Mouse (Mus musculus) NIH3T3 (cell line): ENCODE results near the gene Ddx47.

Experiments used
- DNase-seq: peaks from one replicate; pipeline ENCODE4 v3.0.0-alpha.2; 2012; ENCODE audit warnings: low read depth

The Ddx47 gene

GRCm38 (mm10) chr6:135011048-135011733 lies at the start of gene Ddx47:
Ddx47 (plus strand) TSS chr6:135011612.
- DNase-seq, result peak; percentile 98

GRCm38 (mm10) chr6:134961858-134962517 lies 49.4 kb upstream of the Ddx47 start:
- no peak for DNase-seq

GRCm38 (mm10) chr6:134962518-134962893 lies 48.9 kb upstream of the Ddx47 start:
- no peak for DNase-seq

GRCm38 (mm10) chr6:134963910-134964309 lies 47.5 kb upstream of the Ddx47 start:
- no peak for DNase-seq

GRCm38 (mm10) chr6:134966681-134967080 lies 44.7 kb upstream of the Ddx47 start:
- no peak for DNase-seq

GRCm38 (mm10) chr6:134968326-134968725 lies 43.1 kb upstream of the Ddx47 start:
- peak; percentile 55 for DNase-seq

- DNase-seq, result peak; percentile 48
Measured at GRCm38 (mm10) chr6:134969498-134969897, 41.9 kb upstream of the Ddx47 start.

- DNase-seq, result no peak
Measured at GRCm38 (mm10) chr6:134972096-134972495, 39.3 kb upstream of the Ddx47 start.

GRCm38 (mm10) chr6:134976628-134977027 lies 34.8 kb upstream of the Ddx47 start:
- DNase-seq, result no peak

GRCm38 (mm10) chr6:134981231-134982062 lies 30.0 kb upstream of the Ddx47 start, which contains the start of gene Apold1:
Apold1 (plus strand) TSS chr6:134981718.
- DNase-seq, result no peak

- DNase-seq, result peak; percentile 97
Measured at GRCm38 (mm10) chr6:134983529-134984370, 27.7 kb upstream of the Ddx47 start.

GRCm38 (mm10) chr6:134984748-134985147 lies 26.7 kb upstream of the Ddx47 start:
- peak; percentile 77 for DNase-seq

GRCm38 (mm10) chr6:134988377-134988776 lies 23.0 kb upstream of the Ddx47 start:
- no peak for DNase-seq

- peak; percentile 41 for DNase-seq
Measured at GRCm38 (mm10) chr6:134990674-134991073, 20.7 kb upstream of the Ddx47 start.

- peak; percentile 47 for DNase-seq
Measured at GRCm38 (mm10) chr6:134994031-134994651, 17.3 kb upstream of the Ddx47 start.

- no peak for DNase-seq
Measured at GRCm38 (mm10) chr6:134994985-134995384, 16.4 kb upstream of the Ddx47 start.

GRCm38 (mm10) chr6:134996918-134997317 lies 14.5 kb upstream of the Ddx47 start:
- DNase-seq, result no peak

GRCm38 (mm10) chr6:134998076-134998475 lies 13.3 kb upstream of the Ddx47 start:
- DNase-seq, result no peak

GRCm38 (mm10) chr6:134998781-134999180 lies 12.6 kb upstream of the Ddx47 start:
- peak; percentile 70 for DNase-seq

GRCm38 (mm10) chr6:135000272-135000671 lies 11.1 kb upstream of the Ddx47 start:
- DNase-seq, result no peak

GRCm38 (mm10) chr6:135001991-135002390 lies 9.4 kb upstream of the Ddx47 start:
- no peak for DNase-seq
